Mouse (Mus musculus) hindbrain, embryonic 14.5 days (tissue): Measurements from ENCODE around the gene Gm7714. TPM values are rescaled to one million over a fixed set of nuclear protein-coding genes. Genes with fewer than 3 reads are reported as not detected.
"Not testable (repeated sequence)": the region's sequence is repeated elsewhere in the genome, so short reads cannot be mapped to it uniquely, and the experiment has no call there.

ENCODE experiments used
- ATAC-seq: fragments of 200-750 bp; cut with Nextera tagmentation; 2 replicates; pipeline ENCODE4 v1.8.0; 2017; ENCODE audit warnings: moderate number of reproducible peaks, mild to moderate bottlenecking, moderate TSS enrichment, moderate library complexity; ENCODE audit not compliant: low FRiP score
- DNase-seq: peaks from one replicate; pipeline ENCODE4 v3.0.0-alpha.2; 2015; ENCODE audit warnings: low spot score
- H3K27ac ChIP-seq: fragments of 300-500 bp; sonication (generic); 2 replicates; pipeline ENCODE4 v1.5.1; 2014; ENCODE audit warnings: mild to moderate bottlenecking, moderate library complexity
- H3K27me3 ChIP-seq: fragments of 300-500 bp; sonication (generic); 2 replicates; pipeline ENCODE4 v1.6.1; 2014; ENCODE audit warnings: mild to moderate bottlenecking, low read length, mixed read lengths; ENCODE audit not compliant: control insufficient read depth, insufficient read depth
- H3K36me3 ChIP-seq: fragments of 300-500 bp; sonication (generic); replicated peaks from 2 replicates; pipeline ENCODE4 v1.6.1; 2014; ENCODE audit not compliant: control insufficient read depth, insufficient read depth
- H3K4me1 ChIP-seq: fragments of 300-500 bp; sonication (generic); replicated peaks from 2 replicates; pipeline ENCODE4 v1.6.1; 2014; ENCODE audit warnings: antibody characterized with exemption, low read length, mixed read lengths; ENCODE audit not compliant: control insufficient read depth, insufficient read depth
- H3K4me2 ChIP-seq: fragments of 300-500 bp; sonication (generic); replicated peaks from 2 replicates; pipeline ENCODE4 v1.6.1; 2014; ENCODE audit warnings: mild to moderate bottlenecking, moderate library complexity
- H3K4me3 ChIP-seq: fragments of 300-500 bp; sonication (generic); replicated peaks from 2 replicates; pipeline ENCODE4 v1.5.1; 2014; ENCODE audit warnings: mild to moderate bottlenecking, low read length
- H3K9ac ChIP-seq: fragments of 300-500 bp; sonication (generic); 2 replicates; pipeline ENCODE4 v1.6.1; 2014
- H3K9me3 ChIP-seq: fragments of 300-500 bp; sonication (generic); 2 replicates; pipeline ENCODE4 v1.6.1; 2016; ENCODE audit warnings: low read length; ENCODE audit not compliant: control insufficient read depth
- WGBS: fragments of 180-500 bp; shearing (Covaris S2); extraction: QIAGEN DNeasy Blood & Tissue Kit; methylation state at CpG from one replicate; pipeline ENCODE4 v1.1.7; 2014; 5-methylcytosine and 5-hydroxymethylcytosine counted together
- polyA plus RNA-seq: library from polyadenylated mRNA; unstranded; fragments of >200 nt; fragmentation: Nextera tagmentation; extraction: Ambion mirVana; gene quantifications from 2 replicates; pipeline ENCODE4 v1.2.1, GENCODE M21; 2014

Gm7714 gene
- polyA plus RNA-seq: not detected in 2 replicates

- Histone ChIP-seq H3K27ac (no peak within 1 kb of the TSS), H3K36me3 (no peaks in the 10 kb centered on the region), H3K27me3 (no peaks in the 10 kb centered on the region), H3K4me1 (no peaks in the 10 kb centered on the region), H3K9me3 (no peaks in the 10 kb centered on the region), H3K4me3 (no peak within 1 kb of the TSS), H3K9ac (no peak within 1 kb of the TSS), H3K4me2 (no peak within 1 kb of the TSS)
- DNase-seq (no peak), ATAC-seq (no peak)
- WGBS: 91% methylated on average over 1 of the region's 1 CpGs
Observed at GRCm38 (mm10) chr5:88268619-88269018, at the start of gene Gm7714. Gene Gm7714, plus strand, starts transcription at chr5:88268919.

- 90% methylated on average over 1 of the region's 1 CpGs for WGBS
- no peak overlapping the region for H3K4me2 ChIP-seq
- no peaks in the 10 kb centered on the region for H3K4me1 ChIP-seq
- no peaks in the 10 kb centered on the region for H3K36me3 ChIP-seq
- no peaks in the 10 kb centered on the region for H3K27me3 ChIP-seq
- no peaks in the 10 kb centered on the region for H3K9me3 ChIP-seq
- no peak overlapping the region for H3K27ac ChIP-seq
- ATAC-seq (no peak), DNase-seq (no peak)
- no peak overlapping the region for H3K4me3 ChIP-seq
- no peak overlapping the region for H3K9ac ChIP-seq
Observed at GRCm38 (mm10) chr5:88256475-88256874, 12.2 kb upstream of the Gm7714 start.

GRCm38 (mm10) chr5:88311307-88311706 lies 42.6 kb downstream of the Gm7714 start:
- not testable (repeated sequence) for H3K4me3 ChIP-seq, H3K36me3 ChIP-seq, H3K27me3 ChIP-seq, DNase-seq, H3K9ac ChIP-seq, ATAC-seq, H3K4me2 ChIP-seq, H3K9me3 ChIP-seq, H3K4me1 ChIP-seq, H3K27ac ChIP-seq
- 52% methylated on average over 3 of the region's 3 CpGs for WGBS

- 91% methylated on average over 1 of the region's 1 CpGs for WGBS
Observed at GRCm38 (mm10) chr5:88317012-88317411, 48.3 kb downstream of the Gm7714 start, which contains the start of gene Prol1. Gene Prol1, plus strand, starts transcription at chr5:88317312.

More at GRCm38 (mm10) chr5:88317012-88317411, 48.3 kb downstream of the Gm7714 start, which contains the start of gene Prol1:
- Histone ChIP-seq H3K4me1 (no peaks in the 10 kb centered on the region), H3K9me3 (no peaks in the 10 kb centered on the region), H3K27ac (no peak within 1 kb of the TSS), H3K4me2 (no peak within 1 kb of the TSS), H3K27me3 (no peaks in the 10 kb centered on the region), H3K9ac (no peak within 1 kb of the TSS), H3K4me3 (no peak within 1 kb of the TSS), H3K36me3 (no peaks in the 10 kb centered on the region)
- ATAC-seq (no peak), DNase-seq (no peak)

Other genes with a start within 250 kb of the Gm7714 start
- not detected in 2 replicates for gene Smr2, start 182.4 kb upstream of the Gm7714 start, polyA plus RNA-seq
- not detected in 2 replicates for gene Gm11116, start 157.4 kb upstream of the Gm7714 start, polyA plus RNA-seq
- gene Gm11115, start 114.8 kb upstream of the Gm7714 start, polyA plus RNA-seq: not detected in 2 replicates
- not detected in 2 replicates for gene Prol1, start 48.4 kb downstream of the Gm7714 start, polyA plus RNA-seq
- not detected in 2 replicates for gene Amtn, start 107.2 kb downstream of the Gm7714 start, polyA plus RNA-seq
- gene Ambn, start 187.1 kb downstream of the Gm7714 start, polyA plus RNA-seq: not detected in 2 replicates
- gene Enam, start 219.1 kb downstream of the Gm7714 start, polyA plus RNA-seq: not detected in 2 replicates